Mouse (Mus musculus) megakaryocyte, adult 5-6 weeks (primary cell): ENCODE measurements around the gene Cyp3a16. TPM values are rescaled to one million over a fixed set of nuclear protein-coding genes. Genes with fewer than 3 reads are reported as not detected.
"Not testable (repeated sequence)": the region's sequence is repeated elsewhere in the genome, so short reads cannot be mapped to it uniquely, and the experiment has no call there.

Experiments used
- ATAC-seq: 2 replicates; pipeline ENCODE4 v1.8.0; 2016; ENCODE audit warnings: mild to moderate bottlenecking, inconsistent platforms; ENCODE audit not compliant: poor library complexity, severe bottlenecking
- total RNA-seq, 2 experiments: library from RNA; stranded (forward) in 1 of 2; stranded (reverse) in 1 of 2; fragments of 153-499, 151-499 nt in 1 of 2; fragments of 221-1000, 200-1000 nt in 1 of 2; gene quantifications; 2 replicates each; pipeline versions ENCODE4 v1.2.3 to v1.2.4; 2015 to 2017

Cyp3a16 gene
- not detected in 2 replicates for total RNA-seq (2015)
- total RNA-seq (2017), result not detected in 2 replicates

- not testable (repeated sequence) for ATAC-seq
Observed at GRCm38 (mm10) chr5:145469623-145470022, at the start of gene Cyp3a16. Cyp3a16 (minus strand) TSS chr5:145469723.

DNA sequence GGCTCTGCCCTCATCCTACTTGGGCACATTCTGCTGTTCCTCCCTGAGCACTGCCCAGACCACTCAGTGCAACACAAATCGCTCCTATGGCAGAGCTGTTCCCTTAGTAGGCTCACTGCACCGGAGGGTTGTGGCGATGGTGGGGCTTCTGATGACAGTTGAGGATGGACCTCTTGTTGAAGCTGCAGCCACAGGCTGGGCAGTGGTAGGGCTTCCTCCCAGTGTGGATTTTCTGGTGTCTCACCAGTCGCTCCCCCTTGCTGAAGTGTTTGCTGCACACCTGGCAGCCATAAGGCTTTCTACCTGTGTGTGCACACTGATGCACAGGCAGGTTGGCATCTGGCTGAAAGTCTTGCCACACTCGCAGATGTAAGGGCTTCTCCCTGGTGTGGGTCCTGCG lies 20.8 kb upstream of the Cyp3a16 start:
- no peak for ATAC-seq

DNA sequence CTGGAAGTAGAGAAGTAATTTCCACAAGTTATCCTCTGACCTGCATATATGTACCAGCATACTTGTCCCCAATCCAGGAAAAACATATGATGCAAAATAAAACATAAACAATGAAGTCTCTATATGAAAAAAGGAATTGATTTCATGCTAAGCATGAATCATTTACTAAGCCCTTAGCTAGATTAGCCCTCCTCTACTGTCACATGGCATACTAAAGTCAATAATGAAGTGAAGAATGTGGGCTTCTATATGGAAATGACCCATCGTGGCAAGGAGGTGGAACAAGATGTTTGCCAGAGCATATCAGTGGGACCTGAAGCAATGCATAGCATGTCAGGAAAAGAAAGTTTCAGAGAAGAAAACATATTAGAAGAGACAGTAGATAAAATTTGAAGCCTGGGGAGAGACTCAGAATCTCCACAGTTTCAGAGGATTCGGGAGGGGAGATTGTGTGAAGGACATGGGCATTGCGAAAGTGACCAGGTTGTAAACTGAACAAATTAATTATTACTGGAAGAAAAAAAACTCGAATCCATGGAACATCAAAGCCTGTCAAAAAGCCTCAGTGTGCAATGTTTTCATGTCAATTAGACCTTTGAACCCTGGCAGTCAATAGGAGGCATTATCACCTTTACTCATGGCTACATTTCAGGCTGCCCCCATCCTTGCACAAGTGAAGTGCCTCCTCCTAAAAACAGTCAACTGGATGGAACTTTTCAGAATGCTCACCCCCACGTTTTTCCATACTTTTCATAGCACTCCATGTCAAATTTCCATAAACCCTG lies 5.0 kb downstream of the Cyp3a16 start:
- no peak for ATAC-seq

- ATAC-seq, result no peak
Observed at GRCm38 (mm10) chr5:145462321-145462720, 7.2 kb downstream of the Cyp3a16 start.

- ATAC-seq, result no peak
Observed at GRCm38 (mm10) chr5:145454389-145454788, 15.1 kb downstream of the Cyp3a16 start.

GRCm38 (mm10) chr5:145433688-145434087 lies 35.8 kb downstream of the Cyp3a16 start:
- ATAC-seq, result no peak

- ATAC-seq, result no peak
Observed at GRCm38 (mm10) chr5:145431004-145431403, 38.5 kb downstream of the Cyp3a16 start.

- ATAC-seq, result no peak
Observed at GRCm38 (mm10) chr5:145422287-145422686, 47.2 kb downstream of the Cyp3a16 start.

DNA sequence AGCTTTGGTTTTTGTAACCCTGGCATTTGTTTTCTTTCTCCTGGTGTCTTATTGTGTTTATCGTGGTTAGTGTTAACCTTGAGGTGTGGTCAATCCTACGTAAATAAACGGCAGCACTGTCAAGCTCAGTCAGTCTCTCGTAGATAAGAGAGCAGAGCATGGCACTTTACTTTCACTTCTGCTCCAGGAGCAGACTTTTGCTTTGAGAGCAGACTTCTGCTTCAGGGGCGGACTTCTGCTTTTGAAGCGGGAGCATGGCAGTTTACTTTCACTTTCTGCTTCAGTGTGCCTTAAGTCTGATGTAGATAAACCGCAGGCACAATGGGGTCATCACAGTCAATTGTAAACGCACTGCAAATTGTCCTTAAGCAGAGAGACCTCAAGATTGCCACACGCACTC lies 54.1 kb downstream of the Cyp3a16 start:
- ATAC-seq, result not testable (repeated sequence)

Other genes starting within 250 kb of the Cyp3a16 start
- 31.1 and 36.1 TPM in 2 replicates for gene Zfp655, start 238.0 kb downstream of the Cyp3a16 start, total RNA-seq (2015)
- gene Zfp655, start 238.0 kb downstream of the Cyp3a16 start, total RNA-seq (2017), result 23.4 and 27.2 TPM in 2 replicates
- gene Zscan25, start 189.2 kb downstream of the Cyp3a16 start, total RNA-seq (2015), result 5.4 and 6.4 TPM in 2 replicates
- 3.2 and 3.5 TPM in 2 replicates for gene Zscan25, start 189.2 kb downstream of the Cyp3a16 start, total RNA-seq (2017)
- gene Cyp3a57, start 124.4 kb downstream of the Cyp3a16 start, total RNA-seq (2015), result not detected in 2 replicates
- not detected in 2 replicates for gene Cyp3a57, start 124.4 kb downstream of the Cyp3a16 start, total RNA-seq (2017)
- gene Cyp3a41b, start 115.0 kb upstream of the Cyp3a16 start, total RNA-seq (2015), result not detected in 2 replicates
- gene Cyp3a41b, start 115.0 kb upstream of the Cyp3a16 start, total RNA-seq (2017), result not detected in 2 replicates